Mouse (Mus musculus): Measurements from ENCODE around the gene Stx4a.
A peak's percentile ranks its signal among the peaks of the same experiment; 100 is the strongest.
"Not testable (repeated sequence)": the region's sequence is repeated elsewhere in the genome, so short reads cannot be mapped to it uniquely, and the experiment has no call there.

The Stx4a gene

DNA sequence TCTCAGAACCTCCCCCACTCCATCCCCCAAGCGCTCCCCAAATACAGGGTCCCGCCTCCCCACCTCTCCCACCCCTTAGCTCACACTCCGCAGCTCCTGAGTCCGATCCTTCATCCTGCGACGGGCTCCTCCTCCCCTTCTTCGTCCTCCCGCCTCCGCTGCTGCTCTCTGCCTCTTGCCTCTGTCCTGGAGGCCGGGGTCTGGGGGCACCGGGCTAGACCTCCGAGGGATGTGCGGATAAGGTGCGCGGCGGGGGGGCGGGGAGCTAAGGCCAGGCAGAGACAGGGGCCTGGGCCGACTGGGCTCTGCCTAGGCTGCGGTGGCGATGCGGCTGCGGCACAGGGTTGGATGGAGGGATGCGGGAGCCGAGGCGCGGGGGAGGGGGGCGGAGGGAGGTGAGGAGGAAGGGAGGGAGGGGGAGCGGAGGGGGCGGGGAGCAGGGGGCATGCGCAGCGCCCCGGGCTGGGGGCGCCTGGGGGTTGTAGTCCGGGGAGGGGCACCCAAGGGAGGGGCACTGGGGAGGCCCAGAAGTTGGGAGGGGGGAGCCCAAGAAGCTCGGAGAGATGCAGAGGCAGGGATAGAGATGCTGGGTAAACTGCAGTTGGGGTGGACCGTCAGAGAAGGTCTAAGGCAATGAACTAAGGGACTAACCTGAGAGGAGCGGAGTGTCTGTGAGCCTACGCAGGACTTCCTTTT is at the start of gene Stx4a, which contains the start of gene Stx1b:
Gene Stx4a (plus strand): TSS at position 119 of the 696 bp plus-strand sequence.
Gene Stx1b (minus strand): TSS at position 374 of the 696 bp plus-strand sequence.
- DNase-seq (ENCODE audit: low spot score) = no peak

DNA sequence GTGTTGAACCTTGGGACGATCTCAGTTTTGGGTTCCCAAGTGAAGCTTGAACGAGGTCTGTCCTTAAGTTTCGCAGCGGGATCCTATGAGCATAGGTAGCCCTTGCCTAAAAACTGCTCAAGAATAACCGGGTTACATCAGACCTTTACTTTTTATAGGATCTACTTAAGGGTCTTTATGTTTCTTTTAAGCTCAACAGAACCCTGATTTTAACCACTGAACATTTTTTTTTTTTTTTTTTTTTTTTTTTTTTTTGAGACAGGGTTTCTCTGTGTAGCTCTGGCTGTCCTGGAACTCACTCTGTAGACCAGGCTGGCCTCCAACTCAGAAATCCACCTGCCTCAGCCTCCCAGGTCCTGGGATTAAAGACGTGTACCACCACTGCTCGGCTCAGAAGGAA is 48.3 kb upstream of the Stx4a start:
- not testable (repeated sequence) for DNase-seq (ENCODE audit: low spot score)

DNA sequence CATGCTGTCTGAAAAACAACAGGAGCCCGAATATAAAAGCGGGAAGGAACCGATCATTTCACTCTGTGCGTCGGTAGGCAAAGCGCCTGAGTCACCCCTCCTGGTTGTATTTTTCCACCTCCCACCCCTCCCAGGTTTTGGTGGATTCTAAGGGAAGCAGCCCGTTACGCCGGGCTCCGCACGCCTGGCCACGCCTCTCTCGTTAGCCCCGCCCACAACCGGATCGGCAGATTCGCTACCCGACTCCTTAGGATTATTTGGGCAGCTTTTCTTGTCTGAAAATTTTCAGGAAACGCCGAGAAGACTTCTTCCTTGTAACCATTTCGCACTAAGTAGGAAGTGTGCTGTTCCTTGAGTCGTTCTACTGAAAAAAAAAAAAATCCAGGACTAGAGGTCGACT is 47.7 kb upstream of the Stx4a start, which contains the start of gene Setd1a:
Gene Setd1a (plus strand): TSS at position 245 of the 400 bp plus-strand sequence.
- DNase-seq (ENCODE audit: low spot score) = peak; percentile 53

DNA sequence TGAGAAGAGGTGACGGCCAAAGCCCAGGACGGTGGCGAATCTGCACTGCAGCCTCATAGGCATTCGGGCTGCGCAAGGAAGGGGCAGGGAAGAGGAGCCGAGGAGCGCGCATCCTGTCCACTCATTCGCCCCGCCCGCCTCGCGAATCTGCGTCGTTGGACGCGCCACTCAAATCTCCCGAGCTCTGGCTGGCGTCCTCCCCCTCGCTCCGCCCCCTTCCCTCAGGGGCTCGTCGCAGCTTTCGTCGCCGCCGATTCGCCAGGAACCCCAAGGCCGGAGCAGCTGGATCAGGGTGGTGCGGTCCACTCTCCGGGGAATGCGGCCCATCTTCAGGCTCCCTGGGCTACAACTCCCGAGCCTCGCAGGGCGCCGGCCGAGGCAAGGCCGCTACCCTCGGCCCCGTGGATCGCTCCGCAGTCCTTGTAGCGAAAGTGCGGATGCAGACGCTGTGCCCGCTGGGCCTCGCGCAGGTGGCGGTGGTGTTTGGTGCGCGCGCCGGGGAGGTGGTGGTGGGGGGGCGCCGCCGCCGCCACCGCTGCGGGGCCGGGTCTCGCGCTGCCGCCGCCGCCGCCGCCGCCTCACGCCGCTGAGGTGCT is 47.1 kb upstream of the Stx4a start:
- DNase-seq (ENCODE audit: low spot score) = peak; percentile 91

DNA sequence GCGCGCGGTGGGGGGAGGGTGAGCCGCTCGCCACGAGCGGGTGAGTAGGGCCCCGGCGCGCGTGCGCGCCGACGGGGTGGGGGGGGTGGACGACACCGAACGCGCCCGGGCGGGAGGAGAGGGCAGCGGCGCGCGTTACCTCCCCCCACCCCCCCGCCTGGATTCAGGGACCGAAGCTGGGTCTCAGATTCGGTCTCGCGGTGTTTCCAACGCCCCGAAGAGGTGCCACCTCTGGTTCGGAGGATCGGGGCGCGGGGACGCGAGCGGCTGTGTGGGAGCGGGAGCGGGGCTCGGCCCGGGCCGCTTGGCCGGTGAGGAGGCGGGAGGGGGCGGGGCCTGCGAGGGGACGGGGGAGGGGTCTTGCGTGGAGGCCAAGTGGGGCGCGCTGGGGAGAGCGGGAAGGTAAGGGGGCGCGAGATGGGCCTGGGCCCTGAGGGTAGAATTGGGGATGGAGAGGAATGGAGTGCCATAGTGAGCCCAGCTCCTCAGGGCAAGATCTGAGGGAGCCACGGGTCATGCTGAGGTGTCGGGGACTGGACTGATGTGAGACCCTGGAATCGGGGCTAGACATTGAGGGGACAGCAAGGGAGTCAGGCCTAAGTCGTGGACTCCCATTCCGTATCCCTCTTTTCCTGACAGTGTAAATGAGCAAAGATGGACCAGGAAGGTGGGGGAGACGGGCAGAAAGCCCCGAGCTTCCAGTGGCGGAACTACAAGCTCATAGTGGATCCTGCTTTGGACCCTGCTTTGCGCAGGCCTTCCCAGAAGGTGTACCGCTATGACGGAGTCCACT is 46.4 kb upstream of the Stx4a start:
- no peak for DNase-seq (ENCODE audit: low spot score)

DNA sequence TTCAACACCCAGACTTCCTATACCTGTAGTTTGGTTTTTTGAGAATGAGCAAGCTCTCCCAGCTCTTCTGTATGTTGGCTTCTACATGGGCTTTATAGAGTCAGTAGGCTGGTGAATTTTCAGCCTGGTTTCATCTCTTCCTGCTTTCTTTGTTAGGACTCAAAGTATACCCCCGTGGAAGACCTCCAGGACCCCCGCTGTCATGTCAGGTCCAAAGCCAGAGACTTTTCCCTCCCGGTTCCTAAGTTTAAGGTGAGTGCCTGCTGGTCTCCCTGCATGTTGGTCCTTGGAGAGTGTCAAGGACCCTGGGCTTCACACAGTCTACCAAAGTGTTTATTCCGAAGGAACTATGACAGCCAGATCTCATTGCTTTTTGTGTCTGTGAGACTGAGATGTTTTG is 45.7 kb upstream of the Stx4a start:
- DNase-seq (ENCODE audit: low spot score) = no peak

DNA sequence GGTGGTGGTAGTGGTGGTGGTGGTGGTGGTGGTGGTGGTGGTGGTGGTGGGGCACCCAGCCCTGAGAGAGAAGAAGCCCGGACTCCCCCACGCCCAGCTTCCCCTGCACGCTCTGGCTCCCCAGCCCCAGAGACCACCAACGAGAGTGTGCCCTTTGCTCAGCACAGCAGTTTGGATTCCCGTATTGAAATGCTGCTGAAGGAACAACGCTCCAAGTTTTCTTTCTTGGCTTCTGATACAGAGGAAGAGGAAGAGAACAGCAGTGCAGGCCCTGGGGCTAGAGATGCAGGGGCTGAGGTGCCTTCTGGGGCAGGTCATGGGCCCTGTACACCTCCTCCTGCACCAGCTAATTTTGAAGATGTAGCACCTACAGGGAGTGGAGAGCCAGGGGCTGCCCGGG is 38.8 kb upstream of the Stx4a start, which contains the start of gene Gm49388:
Gene Gm49388 (plus strand): TSS at position 301 of the 400 bp plus-strand sequence.
- DNase-seq (ENCODE audit: low spot score) = no peak

DNA sequence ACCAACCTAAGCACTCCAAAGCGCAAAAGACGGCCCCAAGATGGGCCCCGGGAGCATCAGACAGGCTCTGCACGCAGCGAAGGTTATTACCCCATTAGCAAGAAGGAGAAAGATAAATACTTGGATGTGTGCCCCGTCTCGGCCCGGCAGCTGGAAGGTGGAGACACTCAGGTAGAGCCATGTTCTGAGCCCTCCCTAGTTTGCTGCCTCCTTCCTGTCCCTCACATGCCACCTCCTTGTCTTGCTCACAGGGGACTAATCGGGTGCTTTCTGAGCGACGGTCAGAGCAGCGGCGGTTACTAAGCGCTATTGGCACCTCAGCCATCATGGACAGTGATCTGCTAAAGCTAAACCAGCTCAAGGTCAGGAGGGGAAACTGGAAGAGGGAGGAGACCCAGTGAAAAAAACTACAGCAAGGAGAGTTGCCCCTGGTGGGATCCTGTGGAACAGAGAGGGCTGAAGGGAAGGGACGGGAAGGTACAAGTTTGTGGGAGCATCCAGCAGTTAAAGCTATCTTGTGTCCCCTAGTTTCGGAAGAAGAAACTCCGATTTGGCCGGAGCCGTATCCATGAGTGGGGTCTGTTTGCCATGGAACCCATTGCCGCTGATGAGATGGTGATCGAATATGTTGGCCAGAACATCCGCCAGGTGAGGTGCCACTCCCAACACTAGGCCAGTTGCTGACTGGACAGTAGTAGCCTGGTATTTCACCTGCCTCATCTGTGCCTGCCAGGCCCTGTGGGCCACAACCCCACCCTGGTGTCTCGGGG is 26.8 kb upstream of the Stx4a start:
- DNase-seq (ENCODE audit: low spot score) = no peak

DNA sequence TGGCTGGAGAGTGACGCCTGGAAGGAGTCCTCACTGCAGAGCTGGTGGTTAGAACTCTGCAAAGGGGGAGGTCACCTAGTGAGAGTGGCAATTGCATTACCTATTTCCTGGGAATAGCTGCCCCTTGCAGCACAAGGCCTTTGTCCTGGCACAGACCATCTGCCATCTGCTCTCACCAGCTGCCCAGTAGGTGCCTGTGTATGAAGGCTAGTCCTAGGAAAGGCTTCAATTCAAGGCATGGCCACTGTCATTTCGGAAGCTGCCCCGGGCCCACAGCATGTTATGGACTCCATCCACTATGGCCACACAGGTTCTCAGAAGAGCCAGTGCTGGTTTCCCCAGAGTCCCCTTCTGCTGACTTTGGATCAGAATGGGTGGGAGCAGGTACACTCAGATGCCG is 25.5 kb upstream of the Stx4a start:
- DNase-seq (ENCODE audit: low spot score) = no peak

DNA sequence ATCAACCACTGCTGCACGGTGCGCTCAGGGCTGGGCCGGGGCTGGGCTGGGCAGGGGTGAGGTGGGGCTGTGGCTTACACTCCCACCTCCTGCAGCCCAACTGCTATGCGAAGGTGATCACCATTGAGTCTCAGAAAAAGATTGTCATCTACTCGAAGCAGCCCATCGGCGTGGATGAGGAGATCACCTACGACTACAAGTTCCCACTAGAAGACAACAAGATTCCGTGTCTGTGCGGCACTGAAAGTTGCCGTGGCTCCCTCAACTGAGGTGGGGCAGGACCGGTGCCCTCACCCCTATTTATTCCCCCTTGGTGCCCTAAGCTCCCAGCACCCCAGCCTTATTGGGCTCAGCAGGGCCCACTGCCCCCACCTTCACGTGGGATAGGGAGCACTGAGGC is 24.9 kb upstream of the Stx4a start:
- no peak for DNase-seq (ENCODE audit: low spot score)

DNA sequence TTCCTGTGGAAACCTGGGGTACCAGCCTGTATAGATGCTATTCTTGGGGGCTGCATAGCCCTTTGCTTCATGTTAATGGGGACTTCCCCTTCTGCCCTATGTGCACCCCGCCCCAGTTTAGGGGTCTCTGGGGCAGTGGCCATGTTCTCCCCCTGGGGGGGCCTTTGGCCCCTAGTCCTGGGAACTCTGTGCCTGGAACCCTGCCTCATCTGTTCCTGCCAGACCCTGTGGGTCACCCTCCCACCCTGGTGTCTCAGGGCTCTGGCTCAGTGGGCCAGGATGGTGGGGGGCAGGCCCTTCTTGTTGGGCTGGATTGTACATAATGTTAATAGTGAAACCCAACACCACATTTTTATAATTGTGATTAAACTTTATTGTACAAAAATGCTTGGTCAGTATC is 24.4 kb upstream of the Stx4a start:
- no peak for DNase-seq (ENCODE audit: low spot score)

DNA sequence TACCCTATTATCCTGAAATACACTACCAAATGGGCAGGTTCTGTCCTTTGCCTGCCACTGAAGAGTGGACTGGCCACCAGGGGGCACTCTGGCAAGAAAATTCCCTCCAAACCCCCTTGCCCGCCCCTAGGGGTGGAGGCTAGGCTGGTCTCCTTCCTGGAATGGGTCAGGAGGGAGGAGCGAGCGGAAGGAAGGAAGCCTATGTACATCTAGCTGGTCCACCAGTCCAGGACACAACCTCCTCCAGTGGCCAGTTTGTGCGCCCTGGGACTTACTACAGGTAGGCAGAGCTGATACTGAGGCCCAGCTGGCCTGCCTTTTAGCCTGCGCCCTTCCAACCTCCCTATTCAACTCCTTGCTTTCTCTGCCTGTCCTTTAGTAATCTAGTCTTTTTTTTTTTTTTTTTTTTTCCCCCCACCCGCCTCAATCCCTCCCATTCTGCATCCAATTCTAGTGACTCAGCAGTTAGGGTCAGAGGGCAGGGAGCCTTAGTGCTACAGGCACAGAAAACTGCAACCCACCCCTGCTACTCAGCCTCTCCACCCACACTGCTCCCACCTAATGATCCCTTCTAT is 23.6 kb upstream of the Stx4a start, which contains the start of gene Hsd3b7:
Gene Hsd3b7 (plus strand): TSS at position 170 of the 575 bp plus-strand sequence.
- peak; percentile 87 for DNase-seq (ENCODE audit: low spot score)

DNA sequence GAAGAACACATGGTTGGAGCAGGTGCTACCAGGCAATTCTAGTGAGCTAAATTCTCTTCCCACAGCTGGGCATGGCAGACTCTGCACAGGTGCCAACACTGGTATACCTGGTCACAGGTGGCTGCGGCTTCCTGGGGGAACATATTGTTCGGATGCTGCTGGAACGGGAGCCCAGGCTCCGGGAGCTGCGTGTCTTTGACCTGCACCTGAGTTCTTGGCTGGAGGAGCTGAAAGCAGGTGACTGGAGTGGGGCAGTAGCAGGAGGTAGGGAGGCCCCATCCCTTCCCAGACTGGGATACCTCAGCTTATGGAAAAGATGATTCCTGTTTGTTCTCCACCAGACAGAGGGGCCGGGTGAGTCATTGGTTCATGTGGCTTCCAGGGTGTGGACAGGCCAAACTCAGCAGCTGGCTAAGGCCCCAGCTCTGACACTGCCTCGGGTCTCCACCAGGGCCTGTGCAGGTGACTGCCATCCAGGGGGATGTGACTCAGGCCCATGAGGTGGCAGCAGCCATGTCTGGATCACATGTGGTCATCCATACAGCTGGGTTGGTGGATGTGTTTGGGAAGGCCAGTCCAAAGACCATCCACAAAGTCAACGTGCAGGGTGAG is 23.0 kb upstream of the Stx4a start:
- no peak for DNase-seq (ENCODE audit: low spot score)

DNA sequence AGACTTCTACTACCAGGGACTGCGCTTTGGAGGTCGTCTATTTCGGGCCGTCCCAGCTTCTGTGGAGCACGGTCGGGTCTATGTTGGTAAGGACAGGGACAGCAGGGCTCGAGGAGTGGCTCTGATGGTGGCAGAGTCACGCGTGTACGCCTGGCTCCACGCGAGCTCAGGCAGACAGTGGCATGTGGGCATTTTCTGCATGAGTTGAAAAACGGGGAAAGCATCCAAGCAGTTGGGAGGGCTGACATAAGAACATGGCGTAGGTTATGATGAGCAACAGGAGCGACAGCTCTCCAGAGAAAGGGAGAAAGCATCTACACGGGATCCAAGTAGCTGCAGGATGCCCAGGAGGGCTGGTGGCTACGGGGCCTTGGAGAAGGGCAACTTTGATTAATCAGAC is 21.8 kb upstream of the Stx4a start:
- no peak for DNase-seq (ENCODE audit: low spot score)

DNA sequence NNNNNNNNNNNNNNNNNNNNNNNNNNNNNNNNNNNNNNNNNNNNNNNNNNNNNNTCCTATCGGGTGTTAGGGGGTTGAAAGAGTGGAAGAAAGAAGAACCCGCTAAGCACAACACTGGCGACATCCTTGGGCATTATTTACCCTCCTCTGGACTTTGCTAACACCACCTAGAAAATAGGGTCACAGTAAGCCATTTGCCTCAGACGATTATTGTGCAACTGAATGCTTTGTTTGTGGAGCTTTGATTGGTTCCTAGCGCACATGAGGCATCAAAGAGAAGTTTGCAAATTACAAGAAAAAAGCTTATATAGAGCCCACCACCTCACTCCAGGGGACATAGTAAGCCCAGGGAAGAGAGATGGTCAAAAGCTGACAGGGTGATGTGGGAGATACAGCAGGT is 15.3 kb upstream of the Stx4a start:
- no peak for DNase-seq (ENCODE audit: low spot score)

DNA sequence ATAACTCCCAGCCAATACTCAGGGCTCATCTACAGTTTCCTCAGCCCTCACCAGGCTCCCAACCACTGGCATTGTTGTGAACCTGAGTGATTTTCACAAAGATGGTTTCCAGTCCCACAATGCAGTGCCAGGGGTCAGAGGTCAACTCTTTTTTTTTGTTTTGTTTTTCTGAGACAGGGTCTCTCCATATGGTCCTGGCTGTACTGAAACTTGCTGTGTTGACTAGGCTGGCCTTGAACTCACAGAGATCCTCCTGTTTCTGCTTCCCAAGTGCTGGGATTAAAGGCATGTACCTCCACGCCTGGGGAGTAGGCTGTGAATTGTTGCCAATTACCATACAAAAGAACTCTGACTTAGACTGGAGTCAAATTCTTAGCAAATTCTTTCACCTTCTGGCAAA is 14.2 kb upstream of the Stx4a start:
- no peak for DNase-seq (ENCODE audit: low spot score)

DNA sequence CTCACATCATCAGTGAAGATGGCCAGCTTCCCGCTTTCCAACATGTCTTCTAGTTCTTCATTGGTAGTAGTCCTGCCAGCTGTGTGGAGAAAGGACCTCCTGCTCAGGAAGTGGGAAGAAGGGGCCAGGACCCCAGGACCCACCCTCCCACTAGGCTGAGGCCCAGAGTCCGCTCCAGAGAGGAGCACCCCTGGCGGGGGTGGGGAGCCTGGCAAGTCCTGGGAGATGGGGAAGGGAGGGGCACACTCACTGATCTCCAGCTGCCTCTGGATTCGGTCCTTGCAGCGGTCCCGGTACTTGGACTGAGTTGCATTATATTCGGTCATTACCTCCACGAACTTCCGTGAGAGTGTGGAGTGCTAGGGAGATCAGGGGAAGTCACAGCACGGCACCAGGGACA is 13.4 kb upstream of the Stx4a start:
- no peak for DNase-seq (ENCODE audit: low spot score)

DNA sequence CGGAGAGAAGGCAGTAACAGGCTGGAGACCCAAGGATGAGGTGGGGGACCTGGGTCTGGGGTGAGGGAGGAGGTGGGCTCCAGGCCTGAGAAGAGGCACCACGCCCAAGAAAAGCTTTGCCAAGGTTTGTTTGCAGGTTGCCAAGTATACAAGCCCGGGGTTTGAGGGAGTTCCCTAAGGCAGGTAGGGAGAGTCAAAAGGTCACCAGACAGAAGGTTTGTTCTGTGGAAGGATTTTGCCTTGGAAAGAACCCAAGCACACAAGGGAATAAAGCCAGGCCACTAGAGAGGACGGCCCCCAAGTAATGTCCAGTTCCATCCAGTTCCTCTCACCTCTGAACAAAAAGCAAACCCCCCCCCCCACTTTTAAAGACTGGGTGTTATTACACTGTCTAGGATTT is 12.9 kb upstream of the Stx4a start:
- no peak for DNase-seq (ENCODE audit: low spot score)

DNA sequence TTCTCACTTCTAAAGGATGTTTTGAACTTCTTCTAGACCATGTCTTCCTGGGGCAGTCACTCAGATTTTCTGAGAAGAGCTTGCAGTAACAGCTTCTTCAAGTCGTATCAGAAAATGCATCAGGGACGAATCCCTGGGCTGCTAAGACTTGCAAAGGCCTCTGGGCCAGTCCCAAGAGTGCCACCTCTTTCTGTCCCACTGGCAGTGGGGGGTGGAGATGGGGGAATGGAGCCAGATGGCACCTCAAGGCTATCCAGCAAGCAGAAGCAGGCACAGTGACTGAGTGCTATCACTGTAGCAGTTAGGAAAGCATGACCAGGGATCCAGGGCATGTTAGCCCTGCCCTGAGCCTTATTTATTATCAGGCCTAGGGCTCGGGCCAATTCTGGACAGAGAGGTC is 11.8 kb upstream of the Stx4a start:
- DNase-seq (ENCODE audit: low spot score) = no peak

DNA sequence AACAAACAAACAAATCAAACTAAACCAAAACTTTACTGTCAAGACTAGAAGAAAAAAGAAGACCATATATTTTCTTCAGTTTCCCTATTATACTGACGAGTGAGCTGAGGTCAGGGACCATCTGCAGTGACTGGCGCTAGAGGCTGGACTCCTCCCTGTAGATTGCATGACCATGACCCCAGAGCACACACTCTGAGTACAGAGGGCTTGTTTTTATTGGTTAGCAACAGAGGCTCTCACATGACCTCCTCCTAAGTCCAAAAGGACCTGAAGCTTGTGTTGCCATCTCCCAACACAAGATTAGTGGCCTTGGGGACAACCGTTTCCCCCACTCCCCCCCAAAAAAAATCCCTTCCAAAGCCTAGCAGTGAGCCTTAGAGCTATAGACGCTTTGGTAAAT is 10.3 kb upstream of the Stx4a start:
- no peak for DNase-seq (ENCODE audit: low spot score)

DNA sequence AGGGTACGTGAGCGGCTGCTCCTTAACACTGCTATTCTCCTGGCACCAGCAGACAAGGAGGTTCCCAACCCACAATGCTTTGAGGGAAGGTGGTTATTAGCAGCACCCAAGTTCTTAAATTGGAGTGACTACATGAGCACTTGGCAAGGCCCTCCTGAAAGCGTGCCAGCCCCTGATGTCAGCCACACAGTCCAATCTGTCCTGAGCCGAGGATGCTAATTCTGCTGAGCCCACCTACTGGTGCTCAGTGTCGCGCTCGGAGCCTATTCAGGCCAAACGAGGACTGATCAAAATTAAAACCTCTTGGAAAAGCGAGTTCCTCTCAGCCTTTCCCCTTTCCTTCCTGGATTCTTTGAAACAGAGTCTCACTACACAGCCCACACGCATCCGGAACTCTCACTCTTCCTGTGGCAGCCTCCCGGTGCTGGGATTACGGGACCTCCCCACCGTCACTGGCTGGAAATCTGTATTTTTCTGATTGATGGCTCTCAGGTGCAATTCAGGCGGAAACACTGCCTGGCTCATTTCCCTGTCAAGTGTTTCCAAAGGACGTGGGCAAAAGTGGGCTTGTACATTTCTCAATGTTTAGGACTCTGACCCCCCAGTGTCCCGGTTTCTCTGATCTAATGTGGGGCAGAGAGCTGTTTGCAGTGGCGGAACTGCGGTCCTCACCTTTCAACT is 9.7 kb upstream of the Stx4a start:
- DNase-seq (ENCODE audit: low spot score) = no peak
